Mouse (Mus musculus): ENCODE data around the gene Pip5k1c.

Gene Pip5k1c

DNA sequence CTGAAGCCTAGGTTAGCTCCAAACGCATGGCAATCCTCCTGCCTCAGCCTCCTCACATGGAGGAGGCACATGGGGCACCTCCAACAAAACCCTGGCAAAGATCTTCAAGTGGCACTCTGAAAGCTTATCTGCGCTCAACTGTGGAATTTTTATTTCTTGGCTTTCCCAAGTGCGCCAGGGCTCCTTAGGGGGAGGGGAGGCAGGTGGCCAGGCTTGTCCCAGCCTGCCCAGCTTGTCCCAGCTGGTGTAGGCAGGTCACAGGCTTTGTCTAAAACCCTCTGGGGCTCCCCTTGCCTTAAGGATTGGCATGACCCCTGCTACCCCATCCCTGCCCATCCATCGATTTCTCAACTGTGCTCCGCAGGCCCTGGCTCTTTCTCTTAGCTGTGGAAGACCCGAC is 8.6 kb upstream of the Pip5k1c start:
- DNase-seq (ENCODE audit: low read depth): no peak

DNA sequence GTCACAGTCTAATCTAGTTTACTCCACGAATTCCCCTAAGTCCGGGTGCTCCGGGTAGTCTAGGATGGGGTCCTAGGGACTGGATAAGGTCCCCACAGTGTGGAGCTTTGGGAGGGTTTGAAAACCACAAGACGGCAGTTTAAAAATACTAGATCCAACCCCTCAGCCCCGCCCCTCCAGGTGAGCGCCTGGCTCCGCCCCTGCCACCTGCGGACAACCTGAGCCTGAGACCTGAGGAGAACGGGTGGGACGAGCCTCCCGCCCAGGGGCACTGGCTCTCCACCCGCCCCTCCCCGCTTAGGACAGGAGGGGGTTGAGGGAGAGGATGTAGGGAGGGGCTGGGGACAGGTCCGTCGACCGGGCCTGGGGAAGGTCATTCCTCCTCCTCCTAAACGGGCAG is 8.0 kb upstream of the Pip5k1c start:
- DNase-seq (ENCODE audit: low read depth): no peak

DNA sequence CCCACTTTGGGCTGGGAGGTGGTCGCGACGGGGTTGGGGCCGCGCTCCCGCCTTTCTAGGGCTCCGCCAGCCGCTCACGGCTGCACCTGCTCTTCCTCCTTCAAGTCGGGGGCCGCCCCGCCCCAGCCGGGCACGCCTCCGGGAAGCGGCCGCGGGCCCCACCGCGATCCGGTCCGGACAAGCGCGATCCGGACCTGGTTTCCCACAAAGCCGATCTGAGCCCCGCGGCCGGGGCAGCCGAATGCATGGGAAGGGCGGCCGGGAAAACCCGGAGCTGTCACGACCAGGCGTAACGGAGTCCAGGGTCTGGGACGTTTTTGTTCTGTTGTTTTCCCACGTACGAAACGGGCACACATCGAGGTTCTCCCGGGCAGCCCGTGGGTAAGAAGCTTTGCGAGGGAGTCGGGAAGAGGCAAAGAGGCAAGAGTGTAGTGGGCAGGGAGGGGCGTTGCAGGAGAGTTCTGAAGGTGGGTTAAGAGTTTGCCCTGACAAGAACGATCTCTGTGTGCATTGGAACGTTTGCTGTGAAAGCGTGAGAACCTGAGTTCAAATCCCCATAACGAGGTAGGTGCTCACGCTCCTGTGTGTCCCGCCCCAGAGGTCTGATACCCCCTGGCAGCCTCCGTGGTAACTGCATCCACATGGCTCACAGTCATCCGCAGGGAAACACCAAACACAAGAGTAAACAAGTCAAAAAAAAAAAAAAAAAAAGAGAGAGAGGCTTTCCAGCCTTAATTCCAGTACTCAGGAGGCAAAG is 6.9 kb upstream of the Pip5k1c start:
- DNase-seq (ENCODE audit: low read depth): peak; percentile 87

DNA sequence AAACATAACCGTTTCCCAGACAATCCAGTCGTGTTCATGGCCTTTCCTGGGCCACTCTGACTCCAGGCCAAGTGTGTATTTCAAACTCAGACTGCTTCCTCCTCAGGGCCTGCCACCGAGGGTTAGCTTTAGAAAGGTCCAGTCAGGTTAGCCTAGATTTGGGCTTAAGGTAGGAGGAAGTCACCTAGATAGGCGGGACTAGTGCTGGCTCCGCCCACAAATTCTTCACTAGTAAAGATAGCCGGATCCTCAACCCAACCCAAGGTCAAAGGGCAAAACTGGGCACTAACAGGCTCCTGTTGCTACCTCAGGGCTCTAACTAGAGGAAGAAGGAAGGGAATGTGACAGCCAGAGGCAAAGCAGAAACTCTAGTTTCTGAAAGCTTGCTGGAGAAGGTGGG is 6.2 kb upstream of the Pip5k1c start:
- DNase-seq (ENCODE audit: low read depth): no peak

DNA sequence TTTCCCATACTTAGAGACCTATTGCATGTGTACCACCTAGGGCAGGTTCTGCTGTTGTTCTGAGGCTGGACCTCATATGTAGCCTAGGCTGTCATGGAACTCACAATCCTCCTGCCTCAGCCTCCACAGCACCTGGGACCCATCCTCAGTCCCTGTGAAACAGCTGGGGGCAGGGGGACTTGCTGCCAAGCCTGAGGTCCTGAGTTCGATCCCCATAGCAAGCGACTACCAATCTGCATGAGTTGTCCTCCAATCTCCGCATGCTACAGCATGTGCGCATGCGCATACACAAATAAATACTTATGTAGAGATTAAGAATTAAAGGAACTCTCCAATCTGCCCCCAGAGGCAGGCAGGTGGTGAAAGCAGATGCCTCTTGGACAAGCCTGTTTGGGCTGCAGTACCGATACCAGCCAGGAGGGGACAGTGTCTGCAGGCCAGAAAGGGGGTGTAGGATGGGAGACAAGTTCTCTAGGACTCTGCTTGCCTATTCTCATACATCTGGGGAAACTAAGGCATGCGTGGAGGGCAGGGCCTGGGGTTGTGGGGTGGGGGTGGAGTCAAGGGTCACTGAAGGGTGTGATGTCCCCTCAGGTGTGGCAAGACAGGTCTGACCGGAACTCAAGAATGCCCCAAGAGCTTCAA is 5.1 kb upstream of the Pip5k1c start:
- peak; percentile 78 for DNase-seq (ENCODE audit: low read depth)

DNA sequence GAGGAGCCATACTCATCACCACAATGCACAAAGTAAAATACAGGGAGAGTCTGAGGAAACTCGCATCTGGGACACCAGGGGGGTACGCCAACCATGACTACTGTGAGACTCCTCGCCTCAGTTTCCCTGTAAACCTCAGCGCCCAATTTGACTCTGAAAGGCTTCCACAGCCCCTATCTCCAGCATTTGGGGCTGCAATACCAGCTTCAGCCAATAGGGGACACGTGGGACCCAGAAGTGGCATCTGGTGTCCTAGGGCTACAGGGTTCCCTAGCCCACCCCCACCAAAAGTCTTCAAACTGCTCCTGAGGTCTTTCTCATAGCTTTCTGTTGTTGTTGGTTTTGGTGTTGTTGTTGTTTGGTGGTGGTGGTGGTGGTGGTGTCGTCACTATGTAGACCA is 4.2 kb upstream of the Pip5k1c start:
- DNase-seq (ENCODE audit: low read depth): no peak

DNA sequence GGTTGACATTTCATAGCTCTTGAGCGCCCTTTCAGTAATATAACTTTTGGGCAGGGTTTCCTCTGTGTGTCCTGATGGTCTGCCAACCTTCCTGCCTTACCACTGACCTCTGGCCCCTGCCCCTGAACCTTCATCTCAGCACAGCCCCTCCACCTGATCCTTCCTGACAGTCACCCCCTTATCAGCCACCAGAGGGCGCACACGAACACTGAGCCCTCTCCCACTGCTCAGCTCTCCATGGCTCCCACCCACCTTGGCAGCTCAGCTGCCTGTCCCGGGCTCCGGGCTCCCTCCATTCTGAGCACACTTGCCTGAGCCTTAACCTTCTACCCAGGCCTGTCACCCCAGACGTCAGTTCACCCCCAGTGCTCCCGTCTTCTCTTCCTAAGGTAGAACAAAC is 3.5 kb upstream of the Pip5k1c start:
- peak; percentile 63 for DNase-seq (ENCODE audit: low read depth)

DNA sequence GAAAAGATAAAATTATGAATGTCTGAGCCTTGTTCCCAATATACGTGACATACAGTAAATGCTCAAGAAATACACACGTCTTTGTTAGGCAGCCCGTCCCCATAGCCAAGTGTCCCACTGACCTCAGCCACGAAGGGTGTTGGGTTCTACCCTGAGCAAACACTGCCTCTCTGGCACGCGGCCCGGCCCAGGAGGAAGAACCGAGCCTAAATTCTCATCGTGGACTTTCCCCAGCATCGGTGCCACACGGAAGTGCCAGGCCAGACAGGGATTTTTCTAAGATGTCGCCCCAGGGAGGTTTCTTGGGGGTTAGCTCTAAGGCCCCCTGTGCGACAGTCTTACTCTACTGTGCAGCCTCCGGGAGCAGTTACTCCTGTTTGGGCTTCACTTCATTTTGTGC is 3.0 kb upstream of the Pip5k1c start:
- DNase-seq (ENCODE audit: low read depth): no peak

DNA sequence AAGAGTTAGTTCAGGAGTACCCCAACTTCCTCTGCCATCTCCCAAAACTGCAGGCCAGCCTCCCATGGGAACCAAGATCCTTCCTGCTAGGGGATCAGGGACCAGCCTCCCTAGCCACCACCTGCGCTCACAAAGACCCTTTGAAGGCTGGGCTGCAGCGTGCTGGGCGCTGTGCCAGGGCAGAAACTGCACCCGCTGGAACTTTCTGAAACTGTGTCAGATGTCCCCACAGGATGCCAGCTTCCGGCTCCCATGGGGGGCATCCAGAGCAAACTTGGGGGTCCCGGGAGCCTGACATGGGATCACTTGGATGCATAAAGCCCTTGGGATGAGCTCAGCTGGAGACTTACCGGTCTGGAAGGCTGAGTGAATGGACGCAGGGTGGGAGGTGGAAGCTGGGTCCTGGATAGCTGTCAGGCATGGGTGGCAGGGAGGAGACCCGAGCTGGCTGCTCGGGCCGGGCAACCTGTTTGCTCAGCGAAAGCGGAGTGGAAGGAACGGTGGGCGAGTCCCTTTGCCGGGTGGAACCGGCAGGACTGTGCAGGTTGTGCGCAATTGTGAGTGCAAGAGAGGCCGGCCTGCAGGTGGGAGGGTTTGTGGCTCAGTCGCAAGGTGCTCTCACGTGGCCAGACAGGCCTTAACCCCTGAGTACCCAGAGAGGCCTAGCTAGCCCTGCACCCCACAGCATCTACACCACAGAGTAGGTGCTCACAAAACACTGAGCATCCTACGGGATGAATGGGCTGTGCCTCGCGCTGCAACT is 1.9 kb upstream of the Pip5k1c start:
- DNase-seq (ENCODE audit: low read depth): no peak

DNA sequence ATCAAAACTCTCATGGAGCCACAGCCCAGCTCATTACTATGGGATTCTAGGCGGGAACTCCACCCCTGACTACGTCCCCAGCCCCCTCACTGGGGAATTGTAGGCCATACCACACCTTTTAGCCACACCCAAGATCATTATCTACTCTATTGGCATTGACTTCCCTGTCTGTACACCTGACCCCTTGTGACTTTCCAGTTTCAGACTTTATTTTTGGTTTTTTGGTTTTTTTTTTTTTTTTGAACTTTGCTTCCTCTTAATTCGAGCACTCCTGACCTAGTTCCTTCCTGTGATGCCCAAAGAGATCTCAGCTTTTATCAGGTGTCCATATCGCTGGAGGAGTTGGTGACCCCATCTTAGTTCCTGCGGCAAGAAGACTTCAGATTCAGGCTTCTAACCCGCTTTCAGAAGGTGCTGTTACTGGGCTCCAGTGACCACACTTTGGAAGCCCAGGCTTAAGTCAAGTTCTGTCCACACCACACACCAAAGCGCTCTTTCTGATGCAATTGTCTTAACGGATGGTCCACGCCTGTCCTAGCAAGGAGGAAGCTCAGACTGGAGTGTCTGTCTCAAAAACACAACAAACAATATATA is 1.2 kb upstream of the Pip5k1c start, which contains the start of gene Tjp3:
Tjp3 (minus strand) TSS at position 71 of the 594 bp plus-strand sequence.
- DNase-seq (ENCODE audit: low read depth): no peak

DNA sequence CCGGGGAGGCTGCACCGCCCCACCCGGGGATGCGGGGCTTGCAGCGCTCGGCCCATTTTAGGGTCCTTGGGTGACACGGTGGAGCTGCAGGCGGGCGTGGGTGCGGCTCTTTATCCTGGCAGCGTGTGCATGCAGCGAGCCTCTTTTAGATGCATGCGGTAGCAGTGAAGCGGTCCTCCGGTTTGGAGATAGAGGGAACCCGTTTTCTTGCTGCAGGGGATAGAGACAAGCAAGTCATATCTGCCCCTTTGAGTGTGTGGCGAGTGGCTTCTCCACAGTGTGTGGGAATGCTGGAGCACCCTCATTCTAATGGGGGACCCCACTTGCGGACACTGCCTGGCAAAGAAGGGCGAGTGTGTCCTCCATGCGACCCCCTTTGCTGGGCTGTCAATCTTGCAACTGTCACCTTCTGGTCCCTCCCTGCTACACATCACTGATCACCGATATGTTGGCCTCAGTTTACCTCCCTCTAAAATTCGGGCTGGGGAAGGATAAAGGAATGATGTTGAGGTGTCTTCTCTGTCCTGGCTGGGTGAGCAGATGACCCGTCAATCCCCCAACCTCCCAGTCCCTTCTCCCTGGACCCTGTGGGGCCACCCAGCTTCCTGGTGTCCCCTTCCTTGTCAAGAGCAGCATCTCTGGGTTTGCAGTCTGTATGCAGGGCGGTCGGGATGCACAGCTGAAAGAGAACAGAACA is 719 bp downstream of the Pip5k1c start:
- no peak for DNase-seq (ENCODE audit: low read depth)

DNA sequence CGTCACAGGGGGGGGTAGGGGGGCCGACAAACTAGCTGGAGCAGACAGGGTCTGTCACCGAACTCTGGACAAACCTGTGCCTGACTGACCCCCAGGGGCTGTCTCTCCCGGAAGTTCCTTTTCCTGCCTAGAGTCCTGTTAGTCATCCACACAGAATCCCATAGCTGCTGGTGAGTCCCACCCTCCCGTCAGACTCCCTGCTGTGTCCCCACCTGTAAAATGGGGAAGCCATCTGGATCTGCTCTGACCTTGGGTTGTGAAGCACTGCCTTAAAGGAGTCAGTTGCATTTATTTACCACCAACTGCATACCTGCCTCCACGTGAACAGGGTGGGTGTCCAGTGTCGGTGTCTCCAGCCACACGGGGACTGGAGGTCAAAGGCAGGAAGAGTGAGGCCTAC is 1.7 kb downstream of the Pip5k1c start:
- DNase-seq (ENCODE audit: low read depth): no peak

DNA sequence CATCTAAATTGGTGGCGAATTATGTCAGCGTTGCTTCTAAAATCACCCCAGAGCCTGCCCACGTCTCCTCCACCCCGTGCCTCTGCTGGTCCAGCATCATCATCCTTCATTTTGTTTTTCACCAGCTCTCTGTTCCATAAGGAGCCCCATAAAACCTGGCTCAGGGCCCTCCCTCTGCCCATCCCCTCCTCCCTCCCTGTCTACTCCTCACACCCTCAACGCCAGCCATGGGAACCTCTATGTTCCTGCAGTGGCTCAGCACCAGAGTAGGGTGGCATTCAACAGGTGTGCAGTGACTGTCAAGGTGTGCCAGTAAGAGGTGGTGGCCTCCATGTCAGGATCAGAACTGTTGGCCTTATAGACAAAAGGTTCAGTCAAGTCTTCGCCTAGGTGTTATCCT is 2.4 kb downstream of the Pip5k1c start:
- no peak for DNase-seq (ENCODE audit: low read depth)

DNA sequence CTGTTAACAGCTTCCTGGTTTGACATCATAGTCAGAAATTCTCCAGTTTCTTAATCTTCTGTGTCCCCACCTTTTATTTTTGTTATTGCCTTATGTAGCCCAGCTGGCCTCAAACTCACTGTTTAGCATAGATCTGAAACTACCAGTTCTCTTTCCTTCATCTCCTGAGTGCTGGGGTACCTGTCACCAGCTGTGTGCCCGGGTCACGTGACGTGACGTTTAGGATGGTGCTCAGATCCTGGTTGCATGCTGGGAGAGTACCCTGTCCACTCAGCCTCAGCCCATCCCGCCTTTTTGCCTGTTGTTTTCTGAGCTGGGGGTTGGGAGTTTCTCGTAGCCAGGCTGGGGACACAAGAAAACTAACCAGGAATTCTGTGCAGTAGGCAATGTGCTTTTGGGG is 4.5 kb downstream of the Pip5k1c start:
- no peak for DNase-seq (ENCODE audit: low read depth)

DNA sequence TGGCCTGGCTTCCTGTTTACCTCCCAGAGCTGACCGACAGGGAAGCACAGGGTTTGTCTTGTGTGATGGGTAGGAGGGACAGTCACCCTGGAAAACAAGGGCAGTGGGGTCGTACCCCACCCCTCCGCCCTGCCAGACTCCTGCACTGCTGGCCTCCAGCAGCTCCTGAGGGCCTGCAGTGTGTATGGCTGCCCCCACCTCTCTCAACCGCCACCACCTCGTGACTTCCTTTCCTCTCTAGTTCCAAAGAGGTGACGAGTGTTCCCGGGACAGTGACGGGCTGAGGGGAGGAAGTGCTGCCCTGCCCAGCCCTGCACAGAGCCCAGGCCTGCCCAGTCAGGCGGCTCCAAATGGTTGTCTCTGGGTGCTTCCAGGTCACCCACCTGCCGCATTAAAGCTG is 5.1 kb downstream of the Pip5k1c start:
- no peak for DNase-seq (ENCODE audit: low read depth)

DNA sequence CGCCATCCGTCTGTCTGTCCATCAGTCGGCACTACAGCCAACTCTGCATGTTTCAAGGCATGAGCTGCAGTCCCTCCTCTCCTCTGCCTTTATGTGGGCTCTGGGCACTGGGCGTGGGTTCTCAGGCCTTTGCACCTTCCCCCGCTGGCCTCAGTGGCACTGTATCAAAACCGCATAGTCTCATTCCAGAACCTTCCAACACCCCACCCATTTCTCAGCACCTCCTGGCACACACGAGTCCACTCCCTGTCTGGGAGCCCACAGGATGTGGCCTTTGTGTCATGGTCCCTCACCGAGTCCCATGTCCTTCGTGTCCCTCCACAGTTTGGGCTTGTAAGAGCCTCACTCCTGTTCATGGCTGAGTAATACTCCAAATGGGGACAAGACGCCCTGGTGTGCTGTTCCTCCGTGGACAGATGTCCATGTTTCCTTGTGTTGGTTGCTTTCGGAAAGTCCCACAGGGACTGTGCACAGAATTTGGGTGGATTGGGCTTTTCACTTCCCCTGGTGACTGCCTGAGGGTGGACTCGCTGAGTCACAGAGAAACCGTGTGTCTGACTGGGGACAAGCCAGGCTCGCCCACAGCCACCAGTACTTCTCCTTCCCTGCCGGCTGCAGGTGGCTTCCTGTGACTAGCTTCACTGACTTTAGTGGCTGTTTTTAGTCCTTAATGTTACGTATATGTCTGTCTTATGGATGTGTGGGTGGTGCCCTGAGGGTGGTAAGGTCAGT is 5.8 kb downstream of the Pip5k1c start:
- DNase-seq (ENCODE audit: low read depth): no peak

DNA sequence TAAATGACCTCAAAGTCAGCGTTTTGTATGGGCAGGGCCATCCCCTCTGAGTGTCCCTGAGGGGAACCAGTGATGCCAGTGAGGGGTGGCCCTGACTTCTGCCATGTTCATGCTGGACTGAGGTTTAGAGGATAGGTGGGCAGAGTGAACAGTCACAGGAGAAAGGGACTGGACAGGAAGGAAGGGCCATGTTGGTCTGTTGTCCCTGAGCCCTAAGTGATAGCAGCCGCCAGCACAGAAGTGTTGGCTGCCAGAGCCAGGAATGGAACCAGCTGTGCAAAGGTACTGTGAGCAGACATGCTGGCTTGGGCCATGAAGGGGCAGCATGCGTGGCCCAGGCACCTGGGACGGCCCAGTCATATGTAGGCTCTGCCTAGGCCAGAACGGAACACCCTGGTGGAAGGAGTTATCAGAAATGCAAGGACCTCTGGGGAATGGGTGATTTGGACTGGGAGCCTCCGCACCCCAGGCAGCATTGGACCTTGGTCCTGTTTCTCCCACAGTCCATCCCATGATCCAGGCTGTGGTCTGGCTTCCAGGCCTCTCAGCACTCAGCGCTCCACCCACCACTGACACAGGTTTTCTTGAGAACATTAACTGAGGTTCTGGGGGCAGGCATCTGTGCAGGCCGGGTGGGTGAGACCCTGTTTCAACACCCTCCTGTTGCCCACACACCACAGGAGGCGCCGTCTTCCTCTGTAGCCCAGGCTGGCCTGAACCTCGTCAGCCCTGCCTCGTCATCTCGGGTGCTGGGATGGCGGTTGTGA is 7.0 kb downstream of the Pip5k1c start:
- no peak for DNase-seq (ENCODE audit: low read depth)

DNA sequence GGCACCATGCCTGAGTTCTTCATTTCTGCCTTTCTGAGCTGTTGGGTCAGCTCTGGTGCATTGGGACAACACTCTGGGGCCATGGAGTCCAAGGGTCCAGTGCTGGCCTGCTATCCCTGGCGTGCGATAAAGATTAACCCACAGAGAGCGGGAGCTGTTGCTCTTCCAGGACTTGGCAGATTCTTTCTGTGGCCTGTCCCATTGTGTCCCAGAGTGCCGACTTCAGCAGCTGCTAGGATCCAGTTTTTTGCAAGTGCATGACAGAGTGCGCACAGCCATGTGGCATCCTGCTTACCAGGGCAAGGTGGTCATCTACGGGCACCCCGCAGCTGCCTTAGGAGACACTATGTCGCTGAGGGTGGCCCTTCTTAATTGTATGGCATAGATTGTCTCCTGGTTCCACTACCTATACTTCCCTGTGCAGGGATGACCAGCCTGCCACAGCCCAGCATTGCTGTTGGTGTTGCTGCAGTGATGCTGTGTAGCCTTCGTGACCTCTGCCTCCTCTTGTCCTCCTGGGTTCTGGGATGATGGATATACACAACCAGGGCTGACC is 7.7 kb downstream of the Pip5k1c start:
- DNase-seq (ENCODE audit: low read depth): no peak

DNA sequence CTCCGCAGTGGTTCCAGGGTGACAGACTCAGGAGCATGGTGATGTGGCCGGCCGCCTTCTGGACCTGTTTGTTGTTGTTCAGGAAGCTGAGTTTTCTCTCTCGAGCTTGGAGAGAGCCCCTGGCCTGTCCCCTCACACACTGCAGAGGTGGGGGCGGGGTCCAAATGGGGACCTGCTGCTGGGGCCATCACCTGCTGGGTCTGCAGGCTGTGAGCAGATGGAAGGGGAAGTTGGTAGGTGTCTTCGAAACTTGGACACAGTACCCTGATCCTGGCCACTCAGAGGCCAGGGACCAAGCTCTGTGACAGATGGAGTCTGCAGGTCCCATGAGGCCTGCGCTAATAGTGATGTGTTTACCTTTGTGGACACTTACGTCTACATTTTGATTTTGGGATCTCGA is 8.6 kb downstream of the Pip5k1c start:
- no peak for DNase-seq (ENCODE audit: low read depth)

DNA sequence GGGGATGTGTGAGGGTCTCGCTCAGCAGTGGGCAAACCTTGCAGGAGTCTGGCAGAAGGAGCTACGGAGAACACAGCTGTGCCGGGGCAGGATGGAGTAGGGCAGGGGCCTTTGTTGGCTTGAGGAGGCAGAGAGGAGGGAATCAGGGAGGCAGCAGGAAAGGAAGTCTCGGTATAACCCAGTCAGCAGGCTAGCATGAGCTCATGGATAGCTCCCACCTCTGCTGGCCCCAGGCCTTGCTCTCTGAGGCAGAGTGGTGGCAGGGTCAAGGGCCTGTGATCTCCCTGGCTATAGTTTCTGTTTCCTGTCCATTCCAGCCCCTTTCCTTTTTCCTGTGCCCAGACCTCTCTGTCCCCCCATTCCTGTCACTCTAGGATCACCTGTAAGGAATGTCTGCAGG is 9.5 kb downstream of the Pip5k1c start:
- no peak for DNase-seq (ENCODE audit: low read depth)
